Mouse (Mus musculus) embryonic facial prominence, embryonic 14.5 days (tissue): ENCODE data around the gene Pga5. TPM values are rescaled to one million over a fixed set of nuclear protein-coding genes. Genes with fewer than 3 reads are reported as not detected.

Source experiments
- ATAC-seq: fragments of 200-750 bp; cut with Nextera tagmentation; 2 replicates; pipeline ENCODE4 v1.8.0; 2017; ENCODE audit warnings: low read depth, moderate number of reproducible peaks, moderate TSS enrichment
- DNase-seq: peaks from one replicate; pipeline ENCODE4 v3.0.0-alpha.2; 2015; ENCODE audit warnings: low spot score
- H3K27ac ChIP-seq: fragments of 300-500 bp; sonication (generic); replicated peaks from 2 replicates; pipeline ENCODE4 v1.5.1; 2014; ENCODE audit warnings: low read depth, mild to moderate bottlenecking, low read length, moderate library complexity
- H3K27me3 ChIP-seq: fragments of 300-500 bp; sonication (generic); replicated peaks from 2 replicates; pipeline ENCODE4 v1.6.1; 2014; ENCODE audit warnings: low read length; ENCODE audit not compliant: control insufficient read depth, insufficient read depth
- H3K36me3 ChIP-seq: fragments of 300-500 bp; sonication (generic); 2 replicates; pipeline ENCODE4 v1.6.1; 2014; ENCODE audit warnings: low read length, mixed read lengths; ENCODE audit not compliant: control insufficient read depth, insufficient read depth
- H3K4me1 ChIP-seq: fragments of 300-500 bp; sonication (generic); 2 replicates; pipeline ENCODE4 v1.6.1; 2014; ENCODE audit warnings: antibody characterized with exemption, low read length; ENCODE audit not compliant: control insufficient read depth, insufficient read depth
- H3K4me2 ChIP-seq: fragments of 300-500 bp; sonication (generic); 2 replicates; pipeline ENCODE4 v1.6.1; 2014; ENCODE audit warnings: low read depth, mild to moderate bottlenecking, low read length, moderate library complexity, mixed read lengths
- H3K4me3 ChIP-seq: fragments of 300-500 bp; sonication (generic); 2 replicates; pipeline ENCODE4 v1.5.1; 2014; ENCODE audit warnings: low read depth, mild to moderate bottlenecking, low read length
- H3K9ac ChIP-seq: fragments of 300-500 bp; sonication (generic); 2 replicates; pipeline ENCODE4 v1.6.1; 2014; ENCODE audit warnings: low read depth, mild to moderate bottlenecking, low read length, moderate library complexity, mixed read lengths
- H3K9me3 ChIP-seq: fragments of 300-500 bp; sonication (generic); 2 replicates; pipeline ENCODE4 v1.6.1; 2016; ENCODE audit warnings: low read length; ENCODE audit not compliant: control insufficient read depth
- WGBS: fragments of 180-500 bp; shearing (Covaris S2); extraction: QIAGEN DNeasy Blood & Tissue Kit; methylation state at CpG from one replicate; pipeline ENCODE4 v1.1.7; 2014; 5-methylcytosine and 5-hydroxymethylcytosine counted together
- polyA plus RNA-seq: library from polyadenylated mRNA; unstranded; fragments of >200 nt; fragmentation: Nextera tagmentation; extraction: Ambion mirVana; gene quantifications from 2 replicates; pipeline ENCODE4 v1.2.1, GENCODE M21; 2014

Gene Pga5
- polyA plus RNA-seq, 1 experiment from 2014 or later = not detected

DNA sequence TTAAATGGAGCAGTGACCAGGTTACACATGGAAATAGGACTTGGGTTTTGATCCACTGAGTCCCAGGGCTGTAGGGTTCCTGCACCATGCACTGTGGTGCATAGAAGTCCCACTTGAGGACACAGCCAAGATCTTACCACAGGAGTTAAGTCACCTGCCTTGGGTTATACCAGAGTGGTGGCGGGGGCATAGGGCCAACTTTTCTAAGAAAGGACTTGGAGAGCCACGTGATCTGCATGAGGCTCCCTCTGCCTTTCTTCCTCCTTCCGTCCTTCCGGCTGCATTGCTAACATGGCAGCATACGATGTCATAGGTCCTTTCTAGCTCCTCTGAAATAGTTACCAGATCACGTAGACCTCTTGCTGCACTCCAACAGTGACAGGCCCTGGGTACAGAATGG, 37.6 kb upstream of the Pga5 start:
- H3K4me3 ChIP-seq = no peak overlapping the region
- H3K4me2 ChIP-seq = no peak overlapping the region
- peaks cover 40% of the 10 kb centered on the region for H3K36me3 ChIP-seq
- H3K4me1 ChIP-seq = peaks cover 8% of the 10 kb centered on the region; the same call in 1 of the 2 replicates
- H3K9ac ChIP-seq = no peak overlapping the region
- no peak overlapping the region for H3K27ac ChIP-seq
- ATAC-seq (no peak), DNase-seq (no peak)
- WGBS = 90% methylated on average over 6 of the region's 6 CpGs
- no peaks in the 10 kb centered on the region for H3K27me3 ChIP-seq
- no peaks in the 10 kb centered on the region for H3K9me3 ChIP-seq

- peak overlapping the region; percentile 10; the same call in 1 of the 2 replicates for H3K27ac ChIP-seq
- WGBS = 31% methylated on average over 4 of the region's 4 CpGs
- peak; percentile 51; the same call in 1 of the 2 replicates for ATAC-seq
Measured at GRCm38 (mm10) chr19:10714682-10715475, 37.0 kb upstream of the Pga5 start.

GRCm38 (mm10) chr19:10714168-10714567, 36.3 kb upstream of the Pga5 start:
- Histone ChIP-seq H3K9me3 (no peaks in the 10 kb centered on the region), H3K36me3 (peaks cover 48% of the 10 kb centered on the region)
- WGBS = 82% methylated on average over 6 of the region's 6 CpGs

More at GRCm38 (mm10) chr19:10714682-10715475, 37.0 kb upstream of the Pga5 start:
- H3K9me3 ChIP-seq = no peaks in the 10 kb centered on the region
- H3K4me1 ChIP-seq = peaks cover 4% of the 10 kb centered on the region; the same call in 1 of the 2 replicates
- H3K4me2 ChIP-seq = no peak overlapping the region
- peak; percentile 83 for DNase-seq
- H3K36me3 ChIP-seq = peaks cover 46% of the 10 kb centered on the region
- H3K4me3 ChIP-seq = no peak overlapping the region
- no peaks in the 10 kb centered on the region for H3K27me3 ChIP-seq
- no peak overlapping the region for H3K9ac ChIP-seq

DNA sequence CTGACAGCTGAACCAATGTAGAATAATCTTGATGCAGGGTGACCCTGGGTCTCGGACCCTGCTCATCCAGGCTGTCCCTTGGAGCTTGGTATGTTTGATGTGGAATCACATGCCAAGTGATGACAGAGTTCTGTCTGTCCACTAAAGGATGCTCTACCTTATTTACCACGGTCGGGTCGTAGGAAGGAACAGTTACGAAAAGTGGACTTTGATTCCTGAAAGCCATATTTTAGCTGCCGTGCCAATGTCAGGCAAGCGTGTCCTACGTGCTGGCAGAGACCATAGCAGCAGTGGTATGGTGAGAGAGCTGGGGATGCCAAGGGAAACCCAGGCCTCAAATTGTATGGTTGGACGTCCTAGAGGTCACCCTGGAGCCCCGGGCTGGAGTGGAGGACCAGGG, 35.7 kb upstream of the Pga5 start:
- peaks cover 12% of the 10 kb centered on the region; the same call in 1 of the 2 replicates for H3K4me1 ChIP-seq
- H3K4me3 ChIP-seq = no peak overlapping the region
- no peak for DNase-seq
- H3K27ac ChIP-seq = no peak overlapping the region
- peaks cover 53% of the 10 kb centered on the region for H3K36me3 ChIP-seq
- no peaks in the 10 kb centered on the region for H3K27me3 ChIP-seq
- no peak for ATAC-seq
- H3K4me2 ChIP-seq = no peak overlapping the region
- 92% methylated on average over 10 of the region's 10 CpGs for WGBS
- no peaks in the 10 kb centered on the region for H3K9me3 ChIP-seq
- no peak overlapping the region for H3K9ac ChIP-seq

More at GRCm38 (mm10) chr19:10714168-10714567, 36.3 kb upstream of the Pga5 start:
- Histone ChIP-seq H3K9ac (no peak overlapping the region), H3K27me3 (no peaks in the 10 kb centered on the region), H3K27ac (peak overlapping the region; percentile 10; the same call in 1 of the 2 replicates), H3K4me1 (peaks cover 8% of the 10 kb centered on the region; the same call in 1 of the 2 replicates), H3K4me2 (no peak overlapping the region), H3K4me3 (no peak overlapping the region)
- no peak for ATAC-seq
- no peak for DNase-seq

GRCm38 (mm10) chr19:10712646-10713045, 34.8 kb upstream of the Pga5 start:
- Histone ChIP-seq H3K27ac (no peak overlapping the region), H3K9me3 (no peaks in the 10 kb centered on the region), H3K36me3 (peaks cover 62% of the 10 kb centered on the region), H3K27me3 (no peaks in the 10 kb centered on the region), H3K4me3 (no peak overlapping the region), H3K4me2 (no peak overlapping the region), H3K4me1 (peaks cover 12% of the 10 kb centered on the region; the same call in 1 of the 2 replicates), H3K9ac (no peak overlapping the region)
- WGBS = 89% methylated on average over 12 of the region's 12 CpGs
- DNase-seq = no peak
- no peak for ATAC-seq

DNA sequence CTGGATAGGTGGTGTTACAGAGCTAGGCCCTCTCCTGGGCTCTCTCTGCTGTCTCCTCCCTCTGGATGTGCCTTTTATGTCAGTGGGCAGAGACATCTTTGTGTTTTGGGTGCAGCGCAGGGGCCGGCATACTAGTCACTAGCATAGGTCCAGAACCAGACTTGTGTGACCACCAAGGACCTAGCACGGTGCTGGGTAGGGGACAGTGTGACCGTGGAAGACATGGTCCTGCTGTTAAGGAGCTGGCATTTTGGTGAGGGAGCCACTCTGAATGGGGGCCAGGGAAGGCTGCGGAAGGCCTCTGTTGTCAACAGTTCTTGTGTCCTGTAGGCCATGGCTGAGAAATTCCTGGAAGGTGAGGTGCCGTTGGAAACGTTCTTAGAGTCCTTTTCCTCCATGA, 34.3 kb upstream of the Pga5 start:
- ATAC-seq (no peak), DNase-seq (no peak)
- Histone ChIP-seq H3K4me1 (peaks cover 12% of the 10 kb centered on the region; the same call in 1 of the 2 replicates), H3K4me2 (no peak overlapping the region), H3K27me3 (no peaks in the 10 kb centered on the region), H3K9ac (no peak overlapping the region), H3K27ac (no peak overlapping the region), H3K4me3 (no peak overlapping the region), H3K9me3 (no peaks in the 10 kb centered on the region), H3K36me3 (peaks cover 66% of the 10 kb centered on the region)
- WGBS = 87% methylated on average over 7 of the region's 7 CpGs

DNA sequence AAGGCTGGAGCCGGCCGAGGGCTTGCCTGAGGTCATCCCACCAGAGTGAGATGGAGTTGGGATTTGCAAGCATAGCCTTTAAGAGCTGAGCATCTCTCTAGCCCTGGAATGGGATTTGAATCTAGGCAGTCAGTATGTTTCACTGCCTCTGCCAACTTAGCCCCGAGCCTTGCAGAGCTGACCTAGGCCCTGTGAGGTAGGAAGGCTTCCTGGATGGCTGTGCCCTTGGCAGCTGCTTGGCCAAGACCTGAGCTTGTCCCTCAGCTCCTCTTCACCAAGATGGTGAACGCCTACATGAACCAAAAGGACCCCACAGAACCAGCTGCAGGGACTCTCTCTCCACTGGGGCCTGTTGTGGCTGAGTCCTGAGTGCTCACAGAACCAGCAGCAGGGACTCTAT, 32.9 kb upstream of the Pga5 start:
- Histone ChIP-seq H3K4me3 (no peak overlapping the region), H3K9me3 (no peaks in the 10 kb centered on the region), H3K36me3 (peaks cover 75% of the 10 kb centered on the region), H3K27ac (no peak overlapping the region), H3K27me3 (no peaks in the 10 kb centered on the region), H3K4me1 (peaks cover 12% of the 10 kb centered on the region; the same call in 1 of the 2 replicates), H3K9ac (no peak overlapping the region), H3K4me2 (no peak overlapping the region)
- DNase-seq = no peak
- WGBS = 93% methylated on average over 4 of the region's 4 CpGs
- ATAC-seq = no peak

- Histone ChIP-seq H3K4me2 (no peak overlapping the region), H3K4me1 (peaks cover 12% of the 10 kb centered on the region; the same call in 1 of the 2 replicates), H3K4me3 (no peak overlapping the region), H3K9me3 (no peaks in the 10 kb centered on the region), H3K9ac (no peak overlapping the region; the same call in 1 of the 2 replicates), H3K27ac (no peak overlapping the region), H3K27me3 (no peaks in the 10 kb centered on the region), H3K36me3 (peaks cover 75% of the 10 kb centered on the region)
- ATAC-seq (peak; percentile 53), DNase-seq (peak; percentile 75)
- WGBS = 68% methylated on average over 9 of the region's 9 CpGs
Measured at GRCm38 (mm10) chr19:10710088-10710511, 32.2 kb upstream of the Pga5 start.
